Comparison of ENCODE assay signal across 24 mouse cellular contexts in genomic region chr3:108025318-108025717, GRCm38 (mm10). TPM values are rescaled to one million over a fixed set of nuclear protein-coding genes. Genes with fewer than 3 reads are reported as not detected.
A peak's percentile ranks its signal among the peaks of the same experiment; 100 is the strongest.
DNase-seq lines count a peak whose midpoint lies in the region; ATAC-seq and TF ChIP-seq lines count a peak whose summit lies in the region.
"Had no signal": no experiment of that assay in that cellular context is flagged by ENCODE, and none has a peak within 500 bp of the region (broad histone marks: within the 10 kb centered on the region; RNA-seq: fewer than 3 reads in every experiment).

No protein-coding gene starts in this region.

- no peak for TF ChIP-seq CTCF in liver, adult 2 months (IDR thresholded peaks at IDR 0.05; ENCODE audit: low read depth, low read length)
- TF ChIP-seq CTCF in small intestine, adult 2 months (IDR thresholded peaks at IDR 0.05; ENCODE audit: extremely low read depth, insufficient read length, insufficient replicate concordance, low read depth, low read length), result no peak

- peaks cover 13% of the 10 kb centered on the region; the same call in 1 of the 2 replicates for H3K4me1 ChIP-seq in intestine, embryonic 15.5 days (replicated peaks)
- H3K4me1 ChIP-seq in liver, adult 2 months (ENCODE audit: control insufficient read depth, insufficient read depth, low read length), result peaks cover 34% of the 10 kb centered on the region
- H3K4me1 ChIP-seq in small intestine, adult 2 months (ENCODE audit: control insufficient read depth, insufficient read depth, insufficient read length, low read length), result peaks cover 25% of the 10 kb centered on the region; the same call in 1 of the 2 replicates
- H3K4me1 ChIP-seq in midbrain, embryonic 16.5 days (ENCODE audit: control insufficient read depth, insufficient read depth, low read length), result no peaks in the 10 kb centered on the region
- H3K4me1 ChIP-seq: embryonic facial prominence, embryonic 15.5 days; hindbrain, embryonic 12.5 days; neural tube, embryonic 12.5 days had no signal

- no peaks in the 10 kb centered on the region for H3K36me3 ChIP-seq in intestine, embryonic 15.5 days
- no peaks in the 10 kb centered on the region for H3K36me3 ChIP-seq in liver, adult 2 months (ENCODE audit: control insufficient read depth, insufficient read depth, low read length)
- H3K36me3 ChIP-seq in small intestine, adult 2 months (ENCODE audit: control insufficient read depth, insufficient read depth, low read length), result no peaks in the 10 kb centered on the region
- no peaks in the 10 kb centered on the region for H3K36me3 ChIP-seq in midbrain, embryonic 16.5 days (ENCODE audit: control insufficient read depth, insufficient read depth, low read length)
- H3K36me3 ChIP-seq: embryonic facial prominence, embryonic 15.5 days; forebrain, embryonic 10.5 days; hindbrain, embryonic 12.5 days; neural tube, embryonic 12.5 days had no signal

- no peak overlapping the region for H3K9ac ChIP-seq in intestine, embryonic 15.5 days
- no peak overlapping the region for H3K9ac ChIP-seq in liver, adult 2 months (ENCODE audit: low read depth, low read length)
- no peak overlapping the region for H3K9ac ChIP-seq in midbrain, embryonic 16.5 days (ENCODE audit: low read depth, low read length)
- H3K9ac ChIP-seq: embryonic facial prominence, embryonic 15.5 days; hindbrain, embryonic 12.5 days; neural tube, embryonic 12.5 days had no signal

- peak; percentile 60 for ATAC-seq in intestine, embryonic 15.5 days
- ATAC-seq in midbrain, embryonic 16.5 days, result no peak
- ATAC-seq: inflammation-experienced regulatory T-cells, adult 6 months had no signal

- no peaks in the 10 kb centered on the region for H3K9me3 ChIP-seq in intestine, embryonic 15.5 days
- H3K9me3 ChIP-seq in midbrain, embryonic 16.5 days (replicated peaks; ENCODE audit: control insufficient read depth, low read length, poor library complexity, severe bottlenecking), result no peaks in the 10 kb centered on the region
- H3K9me3 ChIP-seq: embryonic facial prominence, embryonic 15.5 days; forebrain, embryonic 10.5 days; hindbrain, embryonic 12.5 days; neural tube, embryonic 12.5 days had no signal

- no peak overlapping the region for H3K4me2 ChIP-seq in intestine, embryonic 15.5 days (replicated peaks)
- H3K4me2 ChIP-seq in midbrain, embryonic 16.5 days (ENCODE audit: low read length), result no peak overlapping the region
- H3K4me2 ChIP-seq: embryonic facial prominence, embryonic 15.5 days; hindbrain, embryonic 12.5 days; neural tube, embryonic 12.5 days had no signal

- WGBS in intestine, embryonic 15.5 days, result 45% methylated on average over 4 of the region's 4 CpGs
- WGBS in liver, adult 2 months, result 9% methylated on average over 4 of the region's 4 CpGs
- 31% methylated on average over 4 of the region's 4 CpGs for WGBS in small intestine, adult 2 months
- 92% methylated on average over 4 of the region's 4 CpGs for WGBS in midbrain, embryonic 16.5 days

- H3K4me3 ChIP-seq in intestine, embryonic 15.5 days (replicated peaks), result no peak overlapping the region
- H3K4me3 ChIP-seq in liver, adult 2 months (ENCODE audit: insufficient read depth, low read depth, low read length), result no peak overlapping the region
- no peak overlapping the region for H3K4me3 ChIP-seq in small intestine, adult 2 months (ENCODE audit: low read depth, low read length)
- H3K4me3 ChIP-seq in midbrain, embryonic 16.5 days (ENCODE audit: low read depth, low read length), result no peak overlapping the region
- H3K4me3 ChIP-seq: embryonic facial prominence, embryonic 15.5 days; forebrain, embryonic 10.5 days; hindbrain, embryonic 12.5 days; neural tube, embryonic 12.5 days had no signal

- no peaks in the 10 kb centered on the region for H3K27me3 ChIP-seq in intestine, embryonic 15.5 days (replicated peaks)
- H3K27me3 ChIP-seq in liver, adult 2 months (ENCODE audit: control insufficient read depth, insufficient read depth, low read length), result no peaks in the 10 kb centered on the region
- H3K27me3 ChIP-seq in small intestine, adult 2 months (ENCODE audit: control insufficient read depth, insufficient read depth, low read length), result no peaks in the 10 kb centered on the region
- no peaks in the 10 kb centered on the region for H3K27me3 ChIP-seq in midbrain, embryonic 16.5 days (ENCODE audit: control insufficient read depth, insufficient read depth, low read depth, low read length)
- H3K27me3 ChIP-seq: embryonic facial prominence, embryonic 15.5 days; hindbrain, embryonic 12.5 days; neural tube, embryonic 12.5 days had no signal

- peak; percentile 76 for DNase-seq in heart, adult 11 months
- DNase-seq in heart, postnatal 14 days, result no peak
- DNase-seq in liver, adult 2 months (ENCODE audit: extremely low read depth, low read depth, low spot score), result peak; percentile 79
- DNase-seq in gastrocnemius, postnatal 10 days, result no peak
- DNase-seq: B cell, adult 2 months; cerebellum, postnatal 14 days; embryo, embryonic 11 days; gastrocnemius, postnatal 14 days; left cerebral cortex, postnatal 4 days; lung, adult 2 months; lung, postnatal 36 days; right cerebral cortex, postnatal 14 days had no signal

- peak overlapping the region; percentile 76 for H3K27ac ChIP-seq in intestine, embryonic 15.5 days
- H3K27ac ChIP-seq in liver, adult 2 months (replicated peaks; ENCODE audit: insufficient read depth, low read depth, low read length), result peak overlapping the region; percentile 39
- H3K27ac ChIP-seq in small intestine, adult 2 months (ENCODE audit: insufficient read depth, low read depth, low read length), result peak overlapping the region; percentile 28; the same call in 1 of the 2 replicates
- no peak overlapping the region for H3K27ac ChIP-seq in midbrain, embryonic 16.5 days (ENCODE audit: low read length)
- H3K27ac ChIP-seq: embryonic facial prominence, embryonic 15.5 days; forebrain, embryonic 10.5 days; hindbrain, embryonic 12.5 days; neural tube, embryonic 12.5 days had no signal

- H3K79me2 ChIP-seq in liver, adult 2 months (ENCODE audit: control insufficient read depth, insufficient read depth, low read length), result no peaks in the 10 kb centered on the region

- no peak for TF ChIP-seq POLR2A in liver, adult 2 months (IDR thresholded peaks at IDR 0.05; ENCODE audit: extremely low read depth, insufficient read depth, low read length)
- no peak for TF ChIP-seq POLR2A in small intestine, adult 2 months (IDR thresholded peaks at IDR 0.05; ENCODE audit: low read depth, low read length)

- intact Hi-C loops in heart, postnatal 14 days (cut with DNase I), result no loop called here

RNA-seq across cellular contexts. Expression of gene Gstm1, which starts 7.5 kb away (rescaled TPM):
- 100 to 1,000 TPM in 1 of 2 experiments, 10 to 100 TPM in 1; 94.2 to 113 TPM for total RNA-seq in heart, postnatal 14 days (2021)
- polyA plus RNA-seq in intestine, embryonic 15.5 days (2015; fragmentation: Nextera tagmentation; extraction: Ambion mirVana), result 335 and 425 TPM in 2 replicates
- total RNA-seq in liver, adult 2 months (2014; rRNA removed), result 474 and 907 TPM in 2 replicates
- 5,254 and 6,847 TPM in 2 replicates for polyA plus RNA-seq in liver, adult 2 months (2012; rRNA removed)
- 243 and 695 TPM in 2 replicates for polyA plus RNA-seq in small intestine, adult 2 months (2012; rRNA removed)
- 10 to 100 TPM; 61.3 to 67.2 TPM for total RNA-seq in gastrocnemius, postnatal 10 days (2021)
- polyA plus RNA-seq in midbrain, embryonic 16.5 days (2015; fragmentation: Nextera tagmentation; extraction: Ambion mirVana), result 86.7 and 139 TPM in 2 replicates

RNA-seq across cellular contexts. Expression of gene Gstm4, which starts 19.4 kb away (rescaled TPM):
- total RNA-seq in heart, postnatal 14 days (2021), result 10 to 100 TPM in 1 of 2 experiments, 1 to 10 TPM in 1; 9.2 to 10.1 TPM
- 33.0 and 33.9 TPM in 2 replicates for polyA plus RNA-seq in intestine, embryonic 15.5 days (2015; fragmentation: Nextera tagmentation; extraction: Ambion mirVana)
- 19.8 and 26.5 TPM in 2 replicates for total RNA-seq in liver, adult 2 months (2014; rRNA removed)
- 86.0 and 98.9 TPM in 2 replicates for polyA plus RNA-seq in liver, adult 2 months (2012; rRNA removed)
- 5.6 and 16.1 TPM in 2 replicates for polyA plus RNA-seq in small intestine, adult 2 months (2012; rRNA removed)
- 10 to 100 TPM in 1 of 2 experiments, 1 to 10 TPM in 1; 9.8 to 10.4 TPM for total RNA-seq in gastrocnemius, postnatal 10 days (2021)
- polyA plus RNA-seq in midbrain, embryonic 16.5 days (2015; fragmentation: Nextera tagmentation; extraction: Ambion mirVana), result 22.2 and 23.1 TPM in 2 replicates

RNA-seq across cellular contexts. Expression of gene Gstm2, which starts 39.1 kb away (rescaled TPM):
- 10 to 100 TPM; 53.0 to 70.5 TPM for total RNA-seq in heart, postnatal 14 days (2021)
- polyA plus RNA-seq in intestine, embryonic 15.5 days (2015; fragmentation: Nextera tagmentation; extraction: Ambion mirVana), result 184 and 198 TPM in 2 replicates
- total RNA-seq in liver, adult 2 months (2014; rRNA removed), result 79.1 and 88.5 TPM in 2 replicates
- 222 and 270 TPM in 2 replicates for polyA plus RNA-seq in liver, adult 2 months (2012; rRNA removed)
- polyA plus RNA-seq in small intestine, adult 2 months (2012; rRNA removed), result 26.7 and 56.7 TPM in 2 replicates
- total RNA-seq in gastrocnemius, postnatal 10 days (2021), result 10 to 100 TPM; 33.3 to 39.0 TPM
- polyA plus RNA-seq in midbrain, embryonic 16.5 days (2015; fragmentation: Nextera tagmentation; extraction: Ambion mirVana), result 6.5 and 7.7 TPM in 2 replicates
- total RNA-seq: monocyte, adult 5-6 weeks had no signal
- polyA plus RNA-seq: inflammation-experienced regulatory T-cells, adult 6 months had no signal

RNA-seq across cellular contexts. Expression of gene Gstm3, which starts 56.2 kb away (rescaled TPM):
- not detected for total RNA-seq in heart, postnatal 14 days (2021)
- polyA plus RNA-seq in intestine, embryonic 15.5 days (2015; fragmentation: Nextera tagmentation; extraction: Ambion mirVana), result 153 and 154 TPM in 2 replicates
- total RNA-seq in liver, adult 2 months (2014; rRNA removed), result 34.1 and 107 TPM in 2 replicates
- polyA plus RNA-seq in liver, adult 2 months (2012; rRNA removed), result 145 and 164 TPM in 2 replicates
- 159 and 411 TPM in 2 replicates for polyA plus RNA-seq in small intestine, adult 2 months (2012; rRNA removed)
- not detected for total RNA-seq in gastrocnemius, postnatal 10 days (2021)
- polyA plus RNA-seq in midbrain, embryonic 16.5 days (2015; fragmentation: Nextera tagmentation; extraction: Ambion mirVana), result not detected in 2 replicates
- total RNA-seq: gastrocnemius, postnatal 14 days; layer of hippocampus, adult 18-20 months; left cerebral cortex, adult 18-20 months; left cerebral cortex, postnatal 4 days; monocyte, adult 5-6 weeks had no signal
- polyA plus RNA-seq: embryonic facial prominence, embryonic 15.5 days; forebrain, embryonic 10.5 days; heart, postnatal 0 days; hindbrain, embryonic 12.5 days; inflammation-experienced regulatory T-cells, adult 6 months; neural tube, embryonic 12.5 days had no signal

Comparison
In these comparisons a context has a peak if more than half of its experiments do, and no peak if none do; other contexts are left out.
1. DNase-seq: peak in heart, adult 11 months (single experiment) and liver, adult 2 months (single experiment); none in heart, postnatal 14 days (0 of 2) and gastrocnemius, postnatal 10 days (single experiment).